Mouse (Mus musculus): ENCODE measurements around the gene St5. TPM values are rescaled to one million over a fixed set of nuclear protein-coding genes. Genes with fewer than 3 reads are reported as not detected.

The St5 gene
- polyA plus RNA-seq, 1 experiment from 2014 or later = 51.0 TPM

- Histone ChIP-seq H3K36me3 (no peaks in the 10 kb centered on the region), H3K9ac (no peak overlapping the region), H3K27ac (no peak overlapping the region), H3K4me1 (no peaks in the 10 kb centered on the region), H3K4me3 (no peak overlapping the region), H3K4me2 (replicated peaks) (no peak overlapping the region), H3K9me3 (no peaks in the 10 kb centered on the region), H3K27me3 (replicated peaks) (no peaks in the 10 kb centered on the region)
- 76% methylated on average over 13 of the region's 13 CpGs for WGBS
- ATAC-seq (ENCODE audit: low FRiP score, low read depth) = no peak
Measured at GRCm38 (mm10) chr7:109694576-109695338, 8.6 kb downstream of the St5 start.

DNA sequence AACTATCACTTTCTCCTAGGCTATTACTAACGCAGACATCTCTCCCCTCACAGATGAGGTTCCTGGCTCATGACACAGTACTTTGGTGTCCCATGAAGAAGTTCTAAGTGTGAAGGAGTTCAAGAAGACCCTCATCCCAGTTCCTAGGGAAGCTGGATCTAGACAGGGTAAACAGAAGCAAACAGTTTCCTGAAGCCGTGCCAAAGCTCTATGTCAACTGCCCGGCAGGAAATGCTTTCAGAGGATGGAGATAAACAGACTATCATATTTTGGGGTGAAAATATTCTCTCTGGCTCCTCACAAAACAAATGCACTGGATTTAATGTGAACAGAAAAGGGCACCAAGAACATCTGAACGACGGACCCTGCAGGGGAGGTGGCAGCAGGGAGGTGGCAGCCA, 12.4 kb downstream of the St5 start:
- 90% methylated on average over 5 of the region's 5 CpGs for WGBS
- no peaks in the 10 kb centered on the region for H3K9me3 ChIP-seq
- ATAC-seq (ENCODE audit: low FRiP score, low read depth) = no peak

GRCm38 (mm10) chr7:109690101-109690500, 13.3 kb downstream of the St5 start:
- H3K4me1 ChIP-seq = no peaks in the 10 kb centered on the region
- H3K27ac ChIP-seq = no peak overlapping the region
- ATAC-seq (ENCODE audit: low FRiP score, low read depth) = no peak
- 93% methylated on average over 3 of the region's 3 CpGs for WGBS
- H3K9ac ChIP-seq = no peak overlapping the region
- H3K4me2 ChIP-seq (replicated peaks) = no peak overlapping the region
- H3K36me3 ChIP-seq = no peaks in the 10 kb centered on the region
- H3K27me3 ChIP-seq (replicated peaks) = no peaks in the 10 kb centered on the region
- H3K9me3 ChIP-seq = no peaks in the 10 kb centered on the region
- no peak overlapping the region for H3K4me3 ChIP-seq

More for the DNA sequence above, 12.4 kb downstream of the St5 start:
- no peak overlapping the region for H3K27ac ChIP-seq
- H3K4me2 ChIP-seq (replicated peaks) = no peak overlapping the region
- H3K4me3 ChIP-seq = no peak overlapping the region
- no peaks in the 10 kb centered on the region for H3K36me3 ChIP-seq
- H3K27me3 ChIP-seq (replicated peaks) = no peaks in the 10 kb centered on the region
- H3K9ac ChIP-seq = no peak overlapping the region
- H3K4me1 ChIP-seq = no peaks in the 10 kb centered on the region

DNA sequence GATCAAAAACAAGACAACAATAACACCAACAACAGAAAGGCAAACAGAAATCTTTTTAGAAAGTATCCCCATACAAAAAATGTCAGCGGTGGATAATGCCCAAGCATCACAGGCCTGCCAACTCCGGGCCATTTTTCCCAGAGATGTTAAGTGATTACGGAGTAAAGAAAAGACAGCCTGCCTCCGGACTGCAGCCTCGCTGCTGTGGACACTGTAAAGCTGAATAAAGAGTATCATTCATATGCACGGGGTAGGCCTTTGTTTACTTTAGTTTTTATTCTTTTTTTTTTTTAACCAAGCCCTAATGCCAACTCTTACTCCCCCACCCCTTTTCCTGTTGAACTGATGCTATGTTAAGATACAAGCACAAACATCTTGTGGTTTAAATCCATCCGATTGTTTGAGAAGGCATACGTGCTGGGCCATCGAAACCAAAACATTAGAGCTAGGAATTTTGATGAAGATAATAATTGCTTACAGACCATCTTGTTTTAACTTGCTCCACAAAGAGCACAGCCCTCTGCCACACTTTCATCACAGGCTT, 16.7 kb downstream of the St5 start:
- Histone ChIP-seq H3K4me2 (replicated peaks) (no peak overlapping the region), H3K36me3 (no peaks in the 10 kb centered on the region), H3K27ac (no peak overlapping the region), H3K4me1 (no peaks in the 10 kb centered on the region), H3K9ac (no peak overlapping the region), H3K9me3 (no peaks in the 10 kb centered on the region), H3K4me3 (no peak overlapping the region), H3K27me3 (replicated peaks) (no peaks in the 10 kb centered on the region)
- 64% methylated on average over 9 of the region's 9 CpGs for WGBS
- no peak for ATAC-seq (ENCODE audit: low FRiP score, low read depth)

- no peak overlapping the region for H3K4me3 ChIP-seq
- no peak overlapping the region for H3K27ac ChIP-seq
- H3K36me3 ChIP-seq = no peaks in the 10 kb centered on the region
- H3K9ac ChIP-seq = no peak overlapping the region
- no peak for ATAC-seq (ENCODE audit: low FRiP score, low read depth)
- 97% methylated on average over 1 of the region's 1 CpGs for whole genome bisulfite sequencing
- no peaks in the 10 kb centered on the region for H3K9me3 ChIP-seq
- H3K27me3 ChIP-seq (replicated peaks) = no peaks in the 10 kb centered on the region
- no peaks in the 10 kb centered on the region for H3K4me1 ChIP-seq
- no peak overlapping the region for H3K4me2 ChIP-seq (replicated peaks)
Measured at GRCm38 (mm10) chr7:109680879-109681278, 22.5 kb downstream of the St5 start.

DNA sequence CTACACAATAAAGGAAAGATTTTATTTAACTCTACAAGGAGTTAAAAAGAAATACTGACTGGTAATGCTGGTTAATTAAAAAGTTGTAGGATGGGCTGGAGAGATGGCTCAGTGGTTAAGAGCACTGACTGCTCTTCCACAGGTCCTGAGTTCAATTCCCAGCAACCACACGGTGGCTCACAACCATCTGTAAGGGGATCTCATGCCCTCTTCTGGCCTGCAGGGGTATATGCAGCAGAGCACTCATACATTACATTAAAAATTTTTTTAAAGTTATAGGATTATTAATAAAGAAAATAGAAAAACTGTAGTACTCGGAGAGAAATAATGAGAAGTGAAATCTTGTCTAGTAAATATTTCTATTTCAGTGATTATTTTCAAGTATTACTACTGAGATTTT, 23.1 kb downstream of the St5 start:
- no peak overlapping the region for H3K4me2 ChIP-seq (replicated peaks)
- H3K27ac ChIP-seq = no peak overlapping the region
- no peaks in the 10 kb centered on the region for H3K27me3 ChIP-seq (replicated peaks)
- no peak overlapping the region for H3K4me3 ChIP-seq
- WGBS = 97% methylated on average over 2 of the region's 2 CpGs
- no peaks in the 10 kb centered on the region for H3K9me3 ChIP-seq
- H3K4me1 ChIP-seq = no peaks in the 10 kb centered on the region
- no peak for ATAC-seq (ENCODE audit: low FRiP score, low read depth)
- H3K9ac ChIP-seq = no peak overlapping the region
- H3K36me3 ChIP-seq = no peaks in the 10 kb centered on the region

GRCm38 (mm10) chr7:109674944-109675628, 28.3 kb downstream of the St5 start:
- no peaks in the 10 kb centered on the region for H3K36me3 ChIP-seq
- H3K4me3 ChIP-seq = no peak overlapping the region
- no peaks in the 10 kb centered on the region; the same call in 1 of the 2 replicates for H3K4me1 ChIP-seq
- H3K9me3 ChIP-seq = no peaks in the 10 kb centered on the region
- ATAC-seq (ENCODE audit: low FRiP score, low read depth) = no peak
- no peak overlapping the region for H3K4me2 ChIP-seq (replicated peaks)
- no peak overlapping the region for H3K9ac ChIP-seq
- H3K27ac ChIP-seq = no peak overlapping the region
- no peaks in the 10 kb centered on the region for H3K27me3 ChIP-seq (replicated peaks)
- 83% methylated on average over 4 of the region's 4 CpGs for WGBS

GRCm38 (mm10) chr7:109671581-109672471, 31.6 kb downstream of the St5 start:
- no peaks in the 10 kb centered on the region for H3K36me3 ChIP-seq
- peak overlapping the region; percentile 70 for H3K9ac ChIP-seq
- peak overlapping the region; percentile 81 for H3K4me2 ChIP-seq (replicated peaks)
- under 1% methylated on average over 43 of the region's 44 CpGs for whole genome bisulfite sequencing
- H3K9me3 ChIP-seq = no peaks in the 10 kb centered on the region
- ATAC-seq (ENCODE audit: low FRiP score, low read depth) = peak; percentile 94
- no peaks in the 10 kb centered on the region; the same call in 1 of the 2 replicates for H3K4me1 ChIP-seq
- H3K27me3 ChIP-seq (replicated peaks) = no peaks in the 10 kb centered on the region
- H3K4me3 ChIP-seq = peak overlapping the region; percentile 55
- H3K27ac ChIP-seq = peak overlapping the region; percentile 15; the same call in 1 of the 2 replicates

DNA sequence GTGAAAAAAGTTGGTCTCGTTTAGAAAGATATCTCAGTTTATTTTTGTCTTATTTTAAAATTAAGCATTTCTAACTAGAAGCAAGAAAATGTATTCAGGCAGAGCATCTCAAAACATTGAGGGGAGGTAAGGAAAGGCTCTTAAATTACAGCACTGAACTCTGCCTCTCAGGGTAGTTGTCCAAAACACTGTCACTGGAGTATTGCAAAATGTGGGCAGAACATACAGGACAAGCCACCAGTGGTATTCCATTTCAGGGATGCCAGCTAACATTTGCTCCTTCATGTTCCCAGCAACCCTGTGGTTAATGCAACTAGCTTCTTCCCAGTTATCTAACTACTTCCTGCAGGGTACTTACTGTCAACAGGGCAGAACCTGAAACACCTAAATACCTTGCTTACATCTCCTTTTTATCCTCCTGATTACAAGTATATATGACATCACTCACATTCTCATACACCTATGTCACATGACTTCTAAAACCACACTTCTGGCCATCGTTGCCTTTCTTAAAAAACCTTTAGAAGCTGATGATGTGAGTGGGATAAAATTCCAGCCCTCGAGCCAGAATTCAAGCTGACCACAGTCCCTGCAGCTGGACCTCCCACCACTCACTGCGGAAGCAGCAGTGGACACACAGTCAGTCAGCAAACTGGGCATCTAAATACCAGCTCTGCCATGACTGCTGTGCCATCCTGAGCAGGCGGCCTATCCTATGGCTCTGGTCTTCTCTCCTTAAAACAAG, 33.8 kb downstream of the St5 start:
- Histone ChIP-seq H3K9me3 (no peaks in the 10 kb centered on the region), H3K27me3 (replicated peaks) (no peaks in the 10 kb centered on the region), H3K36me3 (no peaks in the 10 kb centered on the region), H3K9ac (no peak overlapping the region), H3K4me3 (no peak overlapping the region), H3K4me2 (replicated peaks) (peak overlapping the region; percentile 31), H3K27ac (no peak overlapping the region), H3K4me1 (no peaks in the 10 kb centered on the region; the same call in 1 of the 2 replicates)
- 87% methylated on average over 5 of the region's 5 CpGs for WGBS
- no peak for ATAC-seq (ENCODE audit: low FRiP score, low read depth)

- Histone ChIP-seq H3K4me3 (no peak overlapping the region), H3K4me1 (no peaks in the 10 kb centered on the region), H3K27me3 (replicated peaks) (no peaks in the 10 kb centered on the region), H3K9me3 (no peaks in the 10 kb centered on the region), H3K4me2 (replicated peaks) (no peak overlapping the region), H3K27ac (no peak overlapping the region), H3K36me3 (no peaks in the 10 kb centered on the region), H3K9ac (no peak overlapping the region)
- 82% methylated on average over 5 of the region's 5 CpGs for WGBS
- ATAC-seq (ENCODE audit: low FRiP score, low read depth) = no peak
Measured at GRCm38 (mm10) chr7:109666664-109667063, 36.7 kb downstream of the St5 start.

GRCm38 (mm10) chr7:109662626-109663025, 40.8 kb downstream of the St5 start:
- WGBS = 90% methylated on average over 4 of the region's 4 CpGs
- H3K9ac ChIP-seq = no peak overlapping the region
- no peak for ATAC-seq (ENCODE audit: low FRiP score, low read depth)
- no peak overlapping the region for H3K27ac ChIP-seq
- H3K36me3 ChIP-seq = no peaks in the 10 kb centered on the region
- no peaks in the 10 kb centered on the region for H3K4me1 ChIP-seq
- no peak overlapping the region for H3K4me3 ChIP-seq
- H3K9me3 ChIP-seq = no peaks in the 10 kb centered on the region
- H3K27me3 ChIP-seq (replicated peaks) = no peaks in the 10 kb centered on the region
- no peak overlapping the region for H3K4me2 ChIP-seq (replicated peaks)
